Mouse (Mus musculus) 416B (cell line): Measurements from ENCODE around the gene Mpv17.

Source experiments
- DNase-seq: peaks from one replicate; pipeline ENCODE4 v3.0.0; 2011; ENCODE audit warnings: low read depth

Mpv17 gene

DNA sequence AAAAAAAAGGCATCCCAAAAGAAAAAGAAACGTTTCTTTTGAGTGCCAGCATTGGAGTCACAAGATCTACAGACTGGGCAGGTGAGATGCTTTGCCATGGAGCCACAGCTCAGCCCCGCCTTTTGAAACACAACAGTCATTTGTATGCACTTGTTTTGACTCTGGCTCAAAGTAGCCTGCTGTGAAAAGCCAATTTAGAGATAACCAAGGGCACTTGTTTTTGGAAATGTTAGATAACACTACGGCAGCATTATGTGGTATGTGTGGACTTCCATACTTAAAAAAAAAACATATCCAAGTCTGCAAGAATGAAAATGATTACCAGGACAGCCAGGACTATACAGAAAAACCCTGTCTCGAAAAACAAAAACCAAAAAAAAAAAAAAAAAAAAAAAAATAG lies 29.6 kb upstream of the Mpv17 start:
- no peak for DNase-seq

- no peak for DNase-seq
Observed at GRCm38 (mm10) chr5:31181183-31181770, 27.2 kb upstream of the Mpv17 start.

DNA sequence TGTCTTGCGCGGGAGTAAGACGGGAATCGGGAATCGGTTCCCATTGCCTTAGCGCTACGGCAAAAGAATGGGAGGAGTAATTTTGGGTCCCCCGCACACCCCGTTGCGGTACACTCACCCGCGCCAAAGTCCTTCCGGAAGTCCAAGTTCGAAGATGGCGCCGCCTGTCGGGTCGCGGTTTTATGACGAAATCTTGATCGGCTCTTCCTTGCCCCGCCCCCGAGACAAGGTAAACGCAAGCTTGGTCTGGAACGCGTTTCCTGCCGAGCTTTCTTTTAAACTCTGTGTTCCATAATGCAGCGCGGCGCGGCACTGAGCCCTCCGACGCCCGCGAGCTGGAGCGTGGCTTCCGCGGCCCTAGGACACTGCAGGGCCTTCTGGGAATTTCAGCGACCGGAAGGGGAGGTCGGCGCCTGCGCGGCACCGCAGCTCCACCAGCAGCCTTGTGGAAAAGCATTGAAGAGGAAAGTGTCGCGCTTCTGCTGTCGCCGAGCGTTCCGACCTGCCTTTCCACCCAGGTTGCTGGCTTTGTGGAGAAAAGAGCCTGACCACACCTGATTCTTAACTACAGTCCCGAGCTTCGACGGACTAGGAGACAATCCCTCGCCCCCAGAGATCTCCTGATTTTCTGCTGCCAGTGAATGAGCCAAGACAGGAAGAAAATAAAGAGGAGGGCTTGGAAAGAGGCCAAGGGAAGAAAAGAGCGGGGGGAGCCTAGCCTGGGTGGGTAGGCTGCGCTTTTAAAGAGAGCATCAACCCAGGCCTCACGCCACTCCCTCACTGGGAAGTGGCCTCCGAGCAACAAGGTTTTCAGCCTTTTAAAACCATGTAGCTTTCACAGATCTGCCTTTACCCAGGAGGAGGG lies 25.9 kb upstream of the Mpv17 start, which contains the start of the genes Gm29609 and Gtf3c2:
Gm29609 (minus strand) TSS at position 146 of the 865 bp plus-strand sequence.
Gtf3c2 (minus strand) TSS at position 379 of the 865 bp plus-strand sequence.
- DNase-seq: peak; percentile 97

- DNase-seq: peak; percentile 84
Observed at GRCm38 (mm10) chr5:31179301-31179765, 25.3 kb upstream of the Mpv17 start.

- no peak for DNase-seq
Observed at GRCm38 (mm10) chr5:31168630-31169029, 14.6 kb upstream of the Mpv17 start.

DNA sequence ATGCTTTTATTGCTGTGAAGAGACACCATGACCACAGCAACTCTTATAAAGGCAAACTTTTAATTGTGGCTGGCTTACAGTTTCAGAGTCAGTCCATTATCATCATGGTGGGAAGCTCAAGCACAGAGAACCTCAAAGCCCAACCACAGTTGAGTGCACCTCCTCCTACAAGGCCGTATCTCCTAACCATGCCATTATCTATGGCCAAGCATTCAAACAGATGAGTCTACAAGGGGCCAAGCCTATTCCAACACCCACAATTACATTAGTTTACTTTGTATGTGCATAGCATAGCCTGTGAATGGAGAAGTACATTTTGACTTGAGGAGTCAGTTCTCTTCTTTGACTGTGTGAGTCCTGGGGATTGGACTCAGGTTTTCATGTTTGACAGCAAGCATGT lies 10.8 kb upstream of the Mpv17 start:
- no peak for DNase-seq

- peak; percentile 55 for DNase-seq
Observed at GRCm38 (mm10) chr5:31162462-31162861, 8.4 kb upstream of the Mpv17 start.

DNA sequence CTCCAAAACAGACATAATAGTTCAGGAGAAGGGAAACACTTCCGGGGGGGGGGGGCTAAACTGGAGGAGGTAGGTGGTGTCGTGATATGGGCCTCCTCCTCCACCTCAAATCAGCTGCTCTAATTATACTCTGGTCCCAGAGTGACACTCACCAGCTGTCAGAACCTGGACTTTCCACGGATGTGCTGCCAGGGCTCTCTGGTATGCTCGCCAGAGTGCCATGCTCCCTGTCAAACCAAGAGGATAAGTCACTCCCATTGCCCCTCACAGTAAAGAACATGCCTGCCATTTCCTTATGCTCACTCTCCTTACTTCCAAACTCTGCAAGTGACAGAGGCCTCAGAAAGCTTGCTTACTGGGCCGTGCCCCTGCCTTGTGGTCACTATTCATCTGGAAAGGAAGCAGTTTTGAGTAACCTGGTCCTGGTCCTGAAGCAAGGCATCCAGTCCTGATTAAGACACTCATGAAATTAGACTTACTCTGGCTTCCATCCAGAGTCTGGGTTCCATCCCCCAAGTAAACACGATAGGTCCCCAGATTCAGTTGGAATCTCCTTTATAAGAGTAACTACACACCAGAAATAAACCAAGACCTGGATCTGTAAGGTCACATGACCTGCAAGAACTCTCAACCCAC lies 417 bp downstream of the Mpv17 start:
- DNase-seq: no peak

GRCm38 (mm10) chr5:31151746-31152145 lies 2.3 kb downstream of the Mpv17 start:
- DNase-seq: peak; percentile 56

DNA sequence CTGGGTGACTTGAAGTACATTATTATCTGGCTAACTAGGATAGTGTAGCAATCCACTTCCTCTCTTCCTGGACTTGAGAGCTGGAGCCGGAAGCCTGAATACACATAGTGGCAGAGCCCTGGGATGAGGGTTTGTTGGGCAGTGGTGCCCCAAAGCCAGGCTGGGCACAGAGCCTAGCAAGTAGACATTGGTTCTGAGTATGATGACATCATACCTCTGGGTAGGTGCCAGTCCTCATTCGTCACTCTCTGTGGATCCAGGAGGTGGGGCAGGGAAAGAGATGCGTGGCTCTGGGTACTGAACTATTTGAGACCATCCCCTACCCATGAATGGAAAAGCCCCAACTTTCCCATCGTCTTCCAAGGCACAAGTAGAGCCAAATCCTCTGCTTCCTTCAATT lies 4.3 kb downstream of the Mpv17 start:
- DNase-seq: no peak

DNA sequence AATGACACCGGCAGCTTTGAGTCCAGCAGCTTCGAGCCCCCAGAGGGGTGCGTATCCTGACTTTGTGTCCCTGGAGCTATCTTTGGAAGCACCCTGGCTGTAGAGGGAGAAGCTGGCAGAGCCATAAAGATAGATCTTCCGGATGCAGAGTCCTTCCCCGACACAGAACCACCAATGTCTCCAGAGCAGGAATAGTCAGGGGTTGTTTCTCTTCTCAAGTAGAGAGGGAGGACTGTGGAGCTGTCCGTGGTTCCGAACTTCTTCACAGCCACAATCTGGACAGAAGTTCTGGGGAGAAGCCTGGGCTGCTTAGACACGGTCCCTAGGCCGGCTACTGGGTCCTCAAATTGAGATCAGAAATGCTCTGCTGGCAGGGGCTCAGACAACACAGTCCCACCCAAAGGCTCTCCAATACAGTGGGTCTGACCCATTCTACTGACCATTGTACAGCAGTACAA lies 15.1 kb downstream of the Mpv17 start:
- DNase-seq: no peak

GRCm38 (mm10) chr5:31138241-31138967 lies 15.6 kb downstream of the Mpv17 start, which contains the start of gene Ucn:
Ucn (minus strand) TSS chr5:31138829.
- no peak for DNase-seq

GRCm38 (mm10) chr5:31137658-31138057 lies 16.4 kb downstream of the Mpv17 start:
- DNase-seq: no peak

- DNase-seq: no peak
Observed at GRCm38 (mm10) chr5:31136730-31137424, 17.2 kb downstream of the Mpv17 start.

GRCm38 (mm10) chr5:31126050-31126449 lies 28.0 kb downstream of the Mpv17 start:
- peak; percentile 37 for DNase-seq

DNA sequence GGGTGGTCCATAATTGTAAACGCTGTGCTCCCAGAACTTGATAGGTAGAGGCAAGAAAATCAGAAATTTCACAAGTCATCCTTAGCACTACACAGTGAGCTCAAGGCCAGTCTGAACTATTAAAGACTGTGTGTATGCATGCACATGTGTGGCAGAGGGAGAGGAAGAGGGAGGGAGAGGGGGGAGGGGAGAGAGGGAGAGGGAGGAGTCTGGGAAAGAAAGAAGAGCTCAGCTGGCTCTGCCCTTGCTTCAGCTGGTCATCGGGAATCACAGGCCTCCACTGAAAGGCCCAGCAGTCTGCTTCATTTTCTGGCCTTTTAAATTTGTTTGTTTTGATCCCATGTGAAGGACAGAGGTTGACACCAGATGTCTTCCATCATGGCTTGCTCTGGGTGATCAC lies 30.6 kb downstream of the Mpv17 start:
- no peak for DNase-seq

DNA sequence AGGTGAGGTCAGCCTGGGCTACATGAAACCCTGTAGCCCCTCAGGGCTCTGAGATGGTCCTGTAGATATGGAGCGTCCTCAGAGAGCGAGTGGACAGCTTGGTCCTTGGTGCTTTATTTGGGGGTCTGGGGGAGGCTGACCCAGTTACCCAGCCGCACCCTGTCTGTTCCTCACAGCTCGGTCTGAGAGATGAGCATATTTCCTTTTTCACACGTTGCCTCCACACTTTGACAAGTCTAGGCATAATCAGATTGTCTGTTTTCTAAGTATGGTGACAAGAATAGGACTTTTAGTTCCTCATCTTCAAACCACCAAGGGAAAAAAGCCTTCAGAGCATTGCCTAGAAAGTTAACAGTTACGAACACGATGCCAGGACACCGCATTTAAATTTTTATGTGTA lies 32.9 kb downstream of the Mpv17 start:
- DNase-seq: no peak

GRCm38 (mm10) chr5:31116912-31117311 lies 37.1 kb downstream of the Mpv17 start:
- no peak for DNase-seq

- no peak for DNase-seq
Observed at GRCm38 (mm10) chr5:31116354-31116753, 37.7 kb downstream of the Mpv17 start, which contains the start of gene Trim54. Trim54 (plus strand) TSS chr5:31116712.

- DNase-seq: peak; percentile 46
Observed at GRCm38 (mm10) chr5:31110781-31111180, 43.3 kb downstream of the Mpv17 start.

- no peak for DNase-seq
Observed at GRCm38 (mm10) chr5:31108000-31108490, 46.0 kb downstream of the Mpv17 start, which contains the start of gene Slc30a3. Slc30a3 (minus strand) TSS chr5:31108237.
